Mouse (Mus musculus) stomach, postnatal 0 days (tissue): Measurements from ENCODE around the gene Ugt1a5.

Experiments used
- CTCF ChIP-seq: IDR thresholded peaks from 2 replicates; pipeline ENCODE4 v1.5.1; 2016; ENCODE audit warnings: antibody characterized with exemption, low read depth, mild to moderate bottlenecking, moderate library complexity
- EP300 ChIP-seq: optimal IDR thresholded peaks from 2 replicates; pipeline ENCODE3; 2016; ENCODE audit warnings: antibody characterized with exemption

DNA sequence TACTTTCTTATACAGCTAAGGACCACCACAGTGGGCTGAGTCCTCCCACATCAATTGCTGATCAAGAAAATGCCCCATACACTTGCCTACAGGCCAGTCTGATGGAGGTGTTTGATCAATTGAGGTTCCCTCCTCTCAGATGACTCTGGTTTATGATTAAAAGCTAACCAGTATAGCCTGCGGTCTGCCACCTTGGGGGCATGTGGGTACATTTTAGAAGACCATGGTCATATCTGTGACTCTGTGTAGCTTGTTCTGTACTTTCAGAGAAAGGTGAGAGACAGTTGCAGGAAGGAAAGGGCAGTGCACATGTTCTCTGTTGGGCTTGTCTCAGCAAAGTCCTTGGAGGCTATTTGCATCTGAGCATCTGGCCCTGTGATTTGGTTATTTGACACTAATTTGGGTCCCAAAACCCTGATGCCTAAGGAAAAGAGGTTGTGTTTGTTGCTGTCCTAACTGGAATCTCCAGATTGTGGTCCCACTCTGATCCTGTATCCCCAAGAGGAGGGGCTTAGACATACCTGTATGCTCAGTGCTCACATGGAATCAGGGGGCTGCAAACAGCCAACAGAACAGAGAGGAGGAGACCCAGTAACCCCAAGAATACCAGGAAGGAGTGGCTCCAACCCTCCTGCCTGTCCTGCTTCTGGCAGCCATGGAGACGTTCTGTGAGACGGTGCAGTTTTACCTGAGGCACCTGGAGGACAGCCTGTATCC is 67.0 kb downstream of the Ugt1a5 start:
- TF ChIP-seq CTCF, result no peak
- no peak for TF ChIP-seq EP300
